Mouse (Mus musculus) NIH3T3 (cell line): ENCODE data around the gene Tubgcp3.
A peak's percentile ranks its signal among the peaks of the same experiment; 100 is the strongest.
"Not testable (repeated sequence)": the region's sequence is repeated elsewhere in the genome, so short reads cannot be mapped to it uniquely, and the experiment has no call there.

ENCODE experiments used
- DNase-seq: peaks from one replicate; pipeline ENCODE4 v3.0.0-alpha.2; 2012; ENCODE audit warnings: low read depth

Tubgcp3 gene

GRCm38 (mm10) chr8:12641527-12641926 lies 30.5 kb downstream of the Tubgcp3 start:
- DNase-seq = no peak

GRCm38 (mm10) chr8:12638446-12638845 lies 33.6 kb downstream of the Tubgcp3 start:
- no peak for DNase-seq

- no peak for DNase-seq
Measured at GRCm38 (mm10) chr8:12635366-12635765, 36.7 kb downstream of the Tubgcp3 start.

- peak; percentile 60 for DNase-seq
Measured at GRCm38 (mm10) chr8:12629079-12629478, 43.0 kb downstream of the Tubgcp3 start.

GRCm38 (mm10) chr8:12625890-12626289 lies 46.2 kb downstream of the Tubgcp3 start:
- DNase-seq = no peak

GRCm38 (mm10) chr8:12621550-12622222 lies 50.4 kb downstream of the Tubgcp3 start:
- DNase-seq = no peak

GRCm38 (mm10) chr8:12617369-12617768 lies 54.7 kb downstream of the Tubgcp3 start:
- DNase-seq = peak; percentile 15

- no peak for DNase-seq
Measured at GRCm38 (mm10) chr8:12613201-12613600, 58.8 kb downstream of the Tubgcp3 start.

- DNase-seq = peak; percentile 17
Measured at GRCm38 (mm10) chr8:12609752-12610449, 62.1 kb downstream of the Tubgcp3 start.

GRCm38 (mm10) chr8:12608810-12609209 lies 63.2 kb downstream of the Tubgcp3 start:
- no peak for DNase-seq

- peak; percentile 79 for DNase-seq
Measured at GRCm38 (mm10) chr8:12607223-12607622, 64.8 kb downstream of the Tubgcp3 start.

- DNase-seq = no peak
Measured at GRCm38 (mm10) chr8:12583785-12584184, 88.3 kb downstream of the Tubgcp3 start.

- not testable (repeated sequence) for DNase-seq
Measured at GRCm38 (mm10) chr8:12579339-12579999, 92.6 kb downstream of the Tubgcp3 start.

GRCm38 (mm10) chr8:12576739-12577138 lies 95.3 kb downstream of the Tubgcp3 start:
- DNase-seq = no peak

- no peak for DNase-seq
Measured at GRCm38 (mm10) chr8:12576003-12576402, 96.0 kb downstream of the Tubgcp3 start.

GRCm38 (mm10) chr8:12572814-12573534 lies 99.1 kb downstream of the Tubgcp3 start, which contains the start of gene Spaca7:
Gene Spaca7 (plus strand): TSS chr8:12573029.
- DNase-seq = peak; percentile 5

- DNase-seq = no peak
Measured at GRCm38 (mm10) chr8:12566509-12566908, 105.5 kb downstream of the Tubgcp3 start.

- DNase-seq = no peak
Measured at GRCm38 (mm10) chr8:12565488-12565887, 106.6 kb downstream of the Tubgcp3 start.

- DNase-seq = peak; percentile 57
Measured at GRCm38 (mm10) chr8:12564307-12564706, 107.7 kb downstream of the Tubgcp3 start.
